Mouse (Mus musculus): ENCODE measurements around the gene Asic2.
"Not testable (repeated sequence)": the region's sequence is repeated elsewhere in the genome, so short reads cannot be mapped to it uniquely, and the experiment has no call there.

The Asic2 gene

GRCm38 (mm10) chr11:81350498-81350897, 617.8 kb downstream of the Asic2 start:
- in situ Hi-C loops (cut with MboI, MseI): not testable (repeated sequence)

- in situ Hi-C loops (cut with MboI, MseI): no loop called here
These were observed 636.3 kb downstream of the Asic2 start for GRCm38 (mm10) chr11:81331977-81332376.

GRCm38 (mm10) chr11:81330982-81331381, 637.3 kb downstream of the Asic2 start:
- in situ Hi-C loops (cut with MboI, MseI): no loop called here

- in situ Hi-C loops (cut with MboI, MseI): no loop called here
These were observed 640.2 kb downstream of the Asic2 start for GRCm38 (mm10) chr11:81328088-81328487.

GRCm38 (mm10) chr11:81323146-81323545, 645.1 kb downstream of the Asic2 start:
- in situ Hi-C loops (cut with MboI, MseI): no loop called here

- in situ Hi-C loops (cut with MboI, MseI): no loop called here
These were observed 645.8 kb downstream of the Asic2 start for GRCm38 (mm10) chr11:81322466-81322865.

GRCm38 (mm10) chr11:81290041-81290440, 678.2 kb downstream of the Asic2 start:
- in situ Hi-C loops (cut with MboI, MseI): loop anchor here (10.0 kb wide), 1 partner anchor 55 kb away; no protein-coding TSS in a partner anchor

- in situ Hi-C loops (cut with MboI, MseI): no loop called here
These were observed 685.1 kb downstream of the Asic2 start for GRCm38 (mm10) chr11:81283185-81283584.

GRCm38 (mm10) chr11:81280070-81280469, 688.2 kb downstream of the Asic2 start:
- in situ Hi-C loops (cut with MboI, MseI): no loop called here

- in situ Hi-C loops (cut with MboI, MseI): no loop called here
These were observed 690.9 kb downstream of the Asic2 start for GRCm38 (mm10) chr11:81277406-81277805.

GRCm38 (mm10) chr11:81272677-81273418, 695.4 kb downstream of the Asic2 start:
- in situ Hi-C loops (cut with MboI, MseI): no loop called here

- in situ Hi-C loops (cut with MboI, MseI): no loop called here
These were observed 696.8 kb downstream of the Asic2 start for GRCm38 (mm10) chr11:81271422-81271821.

- in situ Hi-C loops (cut with MboI, MseI): no loop called here
These were observed 697.7 kb downstream of the Asic2 start for GRCm38 (mm10) chr11:81270518-81270917.

- in situ Hi-C loops (cut with MboI, MseI): no loop called here
These were observed 704.5 kb downstream of the Asic2 start for GRCm38 (mm10) chr11:81263757-81264156.

GRCm38 (mm10) chr11:81263193-81263592, 705.1 kb downstream of the Asic2 start:
- in situ Hi-C loops (cut with MboI, MseI): no loop called here

GRCm38 (mm10) chr11:81261259-81261658, 707.0 kb downstream of the Asic2 start:
- in situ Hi-C loops (cut with MboI, MseI): no loop called here

GRCm38 (mm10) chr11:81241183-81241582, 727.1 kb downstream of the Asic2 start:
- in situ Hi-C loops (cut with MboI, MseI): not testable (repeated sequence)

GRCm38 (mm10) chr11:81239966-81240681, 728.1 kb downstream of the Asic2 start:
- in situ Hi-C loops (cut with MboI, MseI): loop anchor here (10.0 kb wide), 1 partner anchor 55 kb away; no protein-coding TSS in a partner anchor

- in situ Hi-C loops (cut with MboI, MseI): loop anchor here (10.0 kb wide), 1 partner anchor 56 kb away; no protein-coding TSS in a partner anchor
These were observed 729.2 kb downstream of the Asic2 start for GRCm38 (mm10) chr11:81239091-81239490.

- in situ Hi-C loops (cut with MboI, MseI): loop anchor here (10.0 kb wide), 1 partner anchor 59 kb away; no protein-coding TSS in a partner anchor
These were observed 732.2 kb downstream of the Asic2 start for GRCm38 (mm10) chr11:81236070-81236469.

GRCm38 (mm10) chr11:81223361-81223760, 744.9 kb downstream of the Asic2 start:
- in situ Hi-C loops (cut with MboI, MseI): no loop called here

GRCm38 (mm10) chr11:81220786-81221185, 747.5 kb downstream of the Asic2 start:
- in situ Hi-C loops (cut with MboI, MseI): no loop called here

- in situ Hi-C loops (cut with MboI, MseI): no loop called here
These were observed 762.8 kb downstream of the Asic2 start for GRCm38 (mm10) chr11:81205471-81205870.
